Mouse (Mus musculus) kidney, adult 2 months (tissue): ENCODE results near the gene Top2a. TPM values are rescaled to one million over a fixed set of nuclear protein-coding genes. Genes with fewer than 3 reads are reported as not detected.

Experiments
- DNase-seq: peaks from one replicate; pipeline ENCODE4 v3.0.0; 2021
- H3K27ac ChIP-seq: fragments of 200-500 bp; 2 replicates; pipeline ENCODE4 v1.5.1; 2012; ENCODE audit warnings: low read depth, low read length, control low read depth, inconsistent platforms; ENCODE audit not compliant: insufficient read depth
- H3K27me3 ChIP-seq: fragments of 200-500 bp; replicated peaks from 2 replicates; pipeline ENCODE4 v1.6.1; 2012; ENCODE audit warnings: mild to moderate bottlenecking, moderate library complexity, low read length, inconsistent platforms; ENCODE audit not compliant: control insufficient read depth, insufficient read depth
- H3K36me3 ChIP-seq: fragments of 200-500 bp; 2 replicates; pipeline ENCODE4 v1.6.1; 2012; ENCODE audit warnings: mild to moderate bottlenecking, moderate library complexity, low read length, inconsistent platforms; ENCODE audit not compliant: control insufficient read depth, insufficient read depth
- H3K4me1 ChIP-seq: fragments of 200-500 bp; 2 replicates; pipeline ENCODE4 v1.6.1; 2011; ENCODE audit warnings: low read length; ENCODE audit not compliant: control insufficient read depth, insufficient read depth
- H3K4me3 ChIP-seq: fragments of 200-500 bp; 2 replicates; pipeline ENCODE4 v1.5.1; 2011; ENCODE audit warnings: mild to moderate bottlenecking, low read depth, low read length, control low read depth; ENCODE audit not compliant: insufficient read depth
- CTCF ChIP-seq: fragments of 200-500 bp; conservative IDR thresholded peaks from 2 replicates; pipeline ENCODE4 v1.5.1; 2011; ENCODE audit warnings: low read depth, mild to moderate bottlenecking, control low read depth, low read length, moderate library complexity, mixed read lengths; ENCODE audit not compliant: insufficient read depth, insufficient read length
- POLR2A ChIP-seq: fragments of 200-500 bp; IDR thresholded peaks from one replicate; pipeline ENCODE4 v1.6.1; 2011; ENCODE audit warnings: low read depth, low read length, control low read depth
- WGBS: fragments of 180-500 bp; shearing (Covaris S2); methylation state at CpG from one replicate; pipeline ENCODE4 v1.1.7; 2018; 5-methylcytosine and 5-hydroxymethylcytosine counted together
- polyA plus RNA-seq: library from polyadenylated mRNA; depleted of rRNA; stranded (reverse); fragments of >200 nt; gene quantifications from 2 replicates; pipeline ENCODE4 v1.2.3, GENCODE M21; 2012

Top2a gene
- polyA plus RNA-seq, 1 experiment, result 0.72 TPM

DNA sequence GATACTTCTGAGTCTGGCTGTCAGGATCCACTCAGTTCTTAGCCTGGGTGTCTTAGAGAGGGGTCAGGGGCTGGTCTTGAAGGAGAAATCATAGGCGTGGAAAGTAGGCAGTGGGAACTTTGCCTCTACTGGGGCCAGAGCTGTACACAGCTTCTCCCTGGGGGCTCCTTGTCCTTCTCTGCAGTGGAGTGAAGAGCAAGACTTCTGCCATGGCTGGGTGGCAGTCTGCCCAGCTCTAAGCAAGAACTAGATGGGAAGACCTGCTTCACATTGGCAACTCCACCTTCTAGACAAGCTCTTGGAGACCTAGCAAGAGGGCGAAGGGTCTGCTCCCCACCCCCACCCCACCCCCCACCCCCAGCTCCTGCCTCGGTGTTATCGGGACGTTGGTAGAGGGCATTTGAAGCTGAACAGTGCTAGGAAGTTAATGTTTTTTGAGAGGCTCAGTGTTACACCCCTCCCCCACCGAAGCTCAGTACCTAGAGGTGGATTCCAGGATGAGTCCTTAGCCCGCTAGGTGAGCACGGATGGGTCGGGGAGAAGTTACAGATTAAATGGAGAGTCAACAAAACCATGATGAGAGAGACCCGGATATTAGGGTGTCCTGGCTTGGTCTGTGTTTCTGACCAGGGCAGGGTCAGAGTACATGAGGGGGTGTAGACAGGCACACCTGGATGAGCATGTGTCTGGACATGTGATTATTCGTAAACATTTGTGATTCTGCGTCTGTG is 21.3 kb upstream of the Top2a start:
- 0 out of 2 replicates have a peak, but pooled peaks have one; percentile 4 for TF ChIP-seq CTCF
- no peak for TF ChIP-seq POLR2A
- Histone ChIP-seq H3K4me3 (no peak overlapping the region), H3K27ac (peak overlapping the region; percentile 92), H3K4me1 (peaks cover 21% of the 10 kb centered on the region), H3K27me3 (no peaks in the 10 kb centered on the region), H3K36me3 (no peaks in the 10 kb centered on the region)
- DNase-seq, result peak; percentile 94
- WGBS, result 36% methylated on average over 12 of the region's 12 CpGs

DNA sequence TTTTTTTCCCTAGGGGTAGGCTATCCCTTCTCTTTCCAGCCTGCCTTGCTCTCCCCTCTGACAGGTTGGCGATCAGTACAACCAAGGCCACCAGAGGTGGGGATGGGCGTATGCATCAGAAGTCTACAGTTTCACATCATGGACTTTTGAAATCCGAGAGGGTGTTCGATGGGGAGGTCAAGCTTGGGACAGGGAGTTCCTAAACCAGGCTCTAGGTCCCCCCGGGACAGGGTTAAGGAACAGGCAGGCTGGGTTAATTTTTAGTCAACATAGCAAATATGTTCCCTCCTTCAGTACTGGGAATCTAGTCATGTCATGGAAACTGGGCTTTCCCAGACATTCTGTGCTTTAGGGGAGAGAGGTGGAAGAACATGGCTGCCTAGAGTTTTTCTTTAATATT is 20.3 kb upstream of the Top2a start:
- peak; percentile 90 for DNase-seq
- TF ChIP-seq POLR2A (no peak), CTCF (no peak)
- peaks cover 21% of the 10 kb centered on the region for H3K4me1 ChIP-seq
- peak overlapping the region; percentile 92 for H3K27ac ChIP-seq
- WGBS, result 40% methylated on average over 5 of the region's 5 CpGs
- H3K27me3 ChIP-seq, result no peaks in the 10 kb centered on the region
- H3K36me3 ChIP-seq, result no peaks in the 10 kb centered on the region
- no peak overlapping the region for H3K4me3 ChIP-seq

DNA sequence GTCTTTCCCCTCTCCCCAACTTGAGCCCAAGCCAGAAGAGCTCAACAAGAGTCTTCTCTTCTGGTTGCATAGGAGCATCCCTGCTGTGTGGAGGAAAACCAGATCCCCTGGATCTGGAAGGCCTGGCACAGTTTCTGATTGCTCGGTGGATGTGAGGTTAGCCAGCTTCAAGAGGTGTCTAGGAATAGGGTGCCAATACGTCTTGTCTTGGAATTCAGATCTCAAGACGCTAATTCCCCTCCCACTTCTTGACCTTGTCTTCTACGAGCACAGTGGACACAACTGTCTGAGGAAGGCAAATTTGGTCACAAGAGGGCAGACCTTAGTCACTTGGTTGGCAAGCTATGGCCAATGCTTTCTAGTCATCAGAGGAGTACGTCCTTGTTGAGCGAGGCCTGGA is 19.6 kb upstream of the Top2a start:
- peaks cover 21% of the 10 kb centered on the region for H3K4me1 ChIP-seq
- peak overlapping the region; percentile 19; the same call in 1 of the 2 replicates for H3K4me3 ChIP-seq
- no peaks in the 10 kb centered on the region for H3K27me3 ChIP-seq
- TF ChIP-seq POLR2A, result no peak
- peak; percentile 36; the same call in 1 of the 2 replicates for TF ChIP-seq CTCF
- DNase-seq, result peak; percentile 52
- no peaks in the 10 kb centered on the region for H3K36me3 ChIP-seq
- H3K27ac ChIP-seq, result peak overlapping the region; percentile 92
- 35% methylated on average over 6 of the region's 6 CpGs for WGBS

DNA sequence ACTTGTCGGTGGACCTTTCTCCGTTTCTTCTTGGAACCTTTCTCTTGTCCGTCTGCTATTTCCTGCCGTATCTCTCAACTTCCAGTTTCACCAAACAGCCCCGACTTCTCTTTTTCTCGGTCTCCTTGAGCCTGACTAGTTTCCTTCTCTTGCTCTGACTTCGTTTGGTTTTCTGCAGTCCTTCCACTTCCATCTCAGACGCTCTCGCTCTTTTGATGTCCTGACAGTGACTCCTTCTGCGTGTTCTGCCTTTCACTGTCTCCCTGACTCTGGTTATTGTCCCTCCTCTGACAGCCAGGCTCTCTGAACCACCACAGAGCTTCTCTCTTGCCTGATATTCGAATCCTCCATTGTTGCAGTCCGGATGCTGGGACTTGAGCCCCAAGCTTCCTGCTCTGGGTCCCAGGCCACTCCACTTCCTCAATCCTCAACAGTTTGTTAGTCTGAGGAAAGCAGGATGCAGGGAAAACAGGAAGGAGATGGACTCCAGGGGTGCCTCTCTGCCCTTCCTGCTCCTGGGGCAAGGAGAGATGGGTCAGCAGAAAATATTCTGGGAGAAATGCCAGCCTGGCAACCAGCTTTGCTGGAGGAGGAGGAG is 18.9 kb upstream of the Top2a start:
- H3K27ac ChIP-seq, result peak overlapping the region; percentile 99
- DNase-seq, result peak; percentile 93

DNA sequence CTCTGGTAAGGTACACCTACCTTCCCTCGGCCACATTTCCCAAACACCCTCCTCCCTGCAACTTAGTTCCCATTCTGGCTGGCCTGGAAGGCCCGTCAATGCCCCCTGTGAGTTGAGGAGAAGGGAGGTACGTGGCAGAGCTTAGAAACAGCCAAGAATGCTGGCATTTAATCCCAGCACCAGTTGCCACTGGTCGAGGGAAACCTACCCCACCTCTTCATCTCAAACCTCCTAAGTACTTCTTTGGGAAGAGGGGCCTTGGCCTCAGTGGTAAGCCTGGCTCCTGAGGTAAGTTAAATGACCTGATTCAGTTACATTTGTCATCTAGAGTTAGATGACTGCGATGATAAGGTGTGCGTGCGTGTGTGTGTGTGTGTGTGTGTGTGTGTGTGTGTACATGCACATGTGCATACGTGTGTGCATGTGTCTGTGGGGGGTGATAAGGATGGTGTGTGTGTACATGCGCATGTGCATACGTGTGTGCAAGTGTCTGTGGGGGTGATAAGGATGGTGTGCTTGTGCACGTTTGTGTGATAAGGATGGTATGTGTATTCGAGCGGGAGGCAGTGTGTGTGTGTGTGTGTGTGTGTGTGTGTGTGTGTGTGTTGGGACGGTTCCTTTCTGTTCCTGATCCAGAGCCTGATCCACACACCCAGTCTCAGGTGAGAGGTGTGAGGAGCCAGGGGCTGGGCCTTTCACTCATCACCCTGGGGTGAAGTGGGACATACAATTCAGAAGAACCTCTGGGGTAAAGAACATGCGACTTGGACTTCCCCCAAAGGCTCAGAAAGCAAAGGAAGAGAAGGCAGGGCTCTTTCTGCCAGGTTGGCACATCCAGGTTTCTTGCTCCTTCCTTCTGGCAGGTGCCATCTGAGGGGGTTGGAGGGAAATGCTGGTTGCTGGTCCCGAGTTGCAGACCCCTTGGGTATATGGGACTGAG is 18.1 kb upstream of the Top2a start:
- H3K27ac ChIP-seq, result peak overlapping the region; percentile 99
- 37% methylated on average over 16 of the region's 16 CpGs for WGBS
- peak; percentile 37 for DNase-seq
- TF ChIP-seq POLR2A, result no peak
- no peak for TF ChIP-seq CTCF
- peaks cover 17% of the 10 kb centered on the region for H3K4me1 ChIP-seq
- no peaks in the 10 kb centered on the region for H3K36me3 ChIP-seq
- H3K4me3 ChIP-seq, result peak overlapping the region; percentile 46
- H3K27me3 ChIP-seq, result no peaks in the 10 kb centered on the region

More for the DNA sequence above, 18.9 kb upstream of the Top2a start:
- Histone ChIP-seq H3K4me3 (peak overlapping the region; percentile 46), H3K36me3 (no peaks in the 10 kb centered on the region), H3K27me3 (no peaks in the 10 kb centered on the region), H3K4me1 (peaks cover 21% of the 10 kb centered on the region)
- 28% methylated on average over 12 of the region's 12 CpGs for WGBS
- TF ChIP-seq POLR2A (no peak), CTCF (no peak)

DNA sequence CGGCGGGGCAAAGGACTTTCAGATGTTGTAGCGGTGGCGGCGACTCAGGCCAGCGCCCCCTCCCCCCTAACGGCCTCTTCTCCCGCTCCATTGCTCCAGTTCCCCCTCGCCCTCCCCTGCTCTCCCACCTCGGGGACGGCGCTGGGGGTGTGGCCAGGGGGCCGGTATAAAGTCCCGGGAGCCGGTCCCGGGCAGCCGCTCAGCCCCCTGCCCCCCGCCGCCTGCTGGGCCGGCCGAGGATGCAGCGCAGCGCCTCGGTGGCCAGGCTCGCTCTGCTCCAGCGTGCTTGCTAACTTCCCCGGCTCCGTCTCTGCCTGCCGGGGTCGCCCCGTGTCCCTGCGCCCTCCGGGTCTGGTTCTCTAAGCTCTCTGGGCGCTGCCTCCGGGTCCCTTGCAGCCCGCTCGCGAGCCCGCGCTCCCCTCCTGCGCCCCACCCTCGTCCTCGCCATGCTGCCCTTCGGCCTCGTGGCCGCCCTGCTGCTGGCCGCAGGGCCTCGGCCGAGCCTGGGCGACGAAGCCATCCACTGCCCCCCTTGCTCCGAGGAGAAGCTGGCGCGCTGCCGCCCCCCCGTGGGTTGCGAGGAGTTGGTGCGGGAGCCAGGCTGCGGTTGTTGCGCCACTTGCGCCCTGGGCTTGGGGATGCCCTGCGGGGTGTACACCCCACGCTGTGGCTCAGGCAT is 17.2 kb upstream of the Top2a start, which contains the start of gene Igfbp4:
Gene Igfbp4 (plus strand): TSS at position 194 of the 679 bp plus-strand sequence.
- TF ChIP-seq CTCF (no peak), POLR2A (peak; percentile 61)
- H3K27ac ChIP-seq, result peak within 1 kb of the TSS; percentile 99
- peak within 1 kb of the TSS; percentile 46 for H3K4me3 ChIP-seq
- H3K27me3 ChIP-seq, result no peaks in the 10 kb centered on the region
- no peaks in the 10 kb centered on the region for H3K36me3 ChIP-seq
- under 1% methylated on average over 62 of the region's 63 CpGs for WGBS
- peak; percentile 78 for DNase-seq
- H3K4me1 ChIP-seq, result peaks cover 12% of the 10 kb centered on the region; the same call in 1 of the 2 replicates
